Mouse (Mus musculus) midbrain, embryonic 13.5 days (tissue): ENCODE results near the gene Skap2. TPM values are rescaled to one million over a fixed set of nuclear protein-coding genes. Genes with fewer than 3 reads are reported as not detected.

ENCODE experiments used
- ATAC-seq: fragments of 200-750 bp; cut with Nextera tagmentation; 2 replicates; pipeline ENCODE4 v1.8.0; 2017; ENCODE audit warnings: mild to moderate bottlenecking, moderate TSS enrichment, moderate library complexity
- H3K27ac ChIP-seq: fragments of 300-500 bp; sonication (generic); 2 replicates; pipeline ENCODE4 v1.5.1; 2015; ENCODE audit warnings: inconsistent platforms, mild to moderate bottlenecking, moderate library complexity
- H3K27me3 ChIP-seq: fragments of 300-500 bp; sonication (generic); 2 replicates; pipeline ENCODE4 v1.6.1; 2015; ENCODE audit warnings: mild to moderate bottlenecking, inconsistent platforms
- H3K36me3 ChIP-seq: fragments of 300-500 bp; sonication (generic); 2 replicates; pipeline ENCODE4 v1.6.1; 2015; ENCODE audit warnings: mild to moderate bottlenecking, inconsistent platforms
- H3K4me1 ChIP-seq: fragments of 300-500 bp; sonication (generic); replicated peaks from 2 replicates; pipeline ENCODE4 v1.6.1; 2015; ENCODE audit warnings: inconsistent platforms
- H3K4me2 ChIP-seq: fragments of 300-500 bp; sonication (generic); replicated peaks from 2 replicates; pipeline ENCODE4 v1.6.1; 2015; ENCODE audit warnings: moderate library complexity, mild to moderate bottlenecking, inconsistent platforms
- H3K4me3 ChIP-seq: fragments of 300-500 bp; sonication (generic); replicated peaks from 2 replicates; pipeline ENCODE4 v1.5.1; 2015; ENCODE audit warnings: mild to moderate bottlenecking, inconsistent platforms
- H3K9ac ChIP-seq: fragments of 300-500 bp; sonication (generic); replicated peaks from 2 replicates; pipeline ENCODE4 v1.6.1; 2015; ENCODE audit warnings: mild to moderate bottlenecking, inconsistent platforms
- H3K9me3 ChIP-seq: fragments of 300-500 bp; sonication (generic); 2 replicates; pipeline ENCODE4 v1.6.1; 2016; ENCODE audit warnings: mild to moderate bottlenecking, inconsistent platforms
- WGBS: fragments of 180-500 bp; shearing (Covaris S2); methylation state at CpG from one replicate; pipeline ENCODE4 v1.1.7; 2015; 5-methylcytosine and 5-hydroxymethylcytosine counted together
- polyA plus RNA-seq: library from polyadenylated mRNA; unstranded; fragments of >200 nt; fragmentation: Nextera tagmentation; extraction: Ambion mirVana; gene quantifications from 2 replicates; pipeline ENCODE4 v1.2.1, GENCODE M21; 2015

The Skap2 gene
- polyA plus RNA-seq, 1 experiment from 2014 or later, result 5.3 TPM

GRCm38 (mm10) chr6:51881181-51881968 lies 131.0 kb downstream of the Skap2 start:
- WGBS, result 74% methylated on average over 13 of the region's 13 CpGs
- H3K4me2 ChIP-seq, result no peak overlapping the region

GRCm38 (mm10) chr6:51880778-51881177 lies 131.6 kb downstream of the Skap2 start:
- no peaks in the 10 kb centered on the region for H3K36me3 ChIP-seq
- H3K9me3 ChIP-seq, result no peaks in the 10 kb centered on the region
- peaks cover 39% of the 10 kb centered on the region for H3K27me3 ChIP-seq
- H3K4me2 ChIP-seq, result no peak overlapping the region
- H3K4me3 ChIP-seq, result no peak overlapping the region
- 62% methylated on average over 6 of the region's 6 CpGs for WGBS
- H3K4me1 ChIP-seq, result peaks cover 9% of the 10 kb centered on the region
- no peak for ATAC-seq
- no peak overlapping the region for H3K27ac ChIP-seq
- H3K9ac ChIP-seq, result no peak overlapping the region

More at GRCm38 (mm10) chr6:51881181-51881968, 131.0 kb downstream of the Skap2 start:
- H3K27ac ChIP-seq, result no peak overlapping the region
- no peak overlapping the region for H3K4me3 ChIP-seq
- no peaks in the 10 kb centered on the region for H3K36me3 ChIP-seq
- H3K27me3 ChIP-seq, result peaks cover 39% of the 10 kb centered on the region
- no peaks in the 10 kb centered on the region for H3K9me3 ChIP-seq
- ATAC-seq, result no peak
- H3K9ac ChIP-seq, result no peak overlapping the region
- peaks cover 9% of the 10 kb centered on the region for H3K4me1 ChIP-seq

GRCm38 (mm10) chr6:51878551-51878950 lies 133.8 kb downstream of the Skap2 start:
- WGBS, result 97% methylated on average over 2 of the region's 2 CpGs
- Histone ChIP-seq H3K4me2 (no peak overlapping the region), H3K9ac (no peak overlapping the region), H3K9me3 (no peaks in the 10 kb centered on the region), H3K27me3 (peaks cover 49% of the 10 kb centered on the region), H3K36me3 (no peaks in the 10 kb centered on the region), H3K27ac (no peak overlapping the region), H3K4me1 (peaks cover 9% of the 10 kb centered on the region), H3K4me3 (no peak overlapping the region)
- ATAC-seq, result no peak

GRCm38 (mm10) chr6:51876841-51877553 lies 135.4 kb downstream of the Skap2 start:
- WGBS, result 75% methylated on average over 13 of the region's 13 CpGs
- H3K9me3 ChIP-seq, result no peaks in the 10 kb centered on the region
- H3K36me3 ChIP-seq, result no peaks in the 10 kb centered on the region
- no peak overlapping the region for H3K4me2 ChIP-seq
- H3K9ac ChIP-seq, result no peak overlapping the region
- no peak overlapping the region for H3K4me3 ChIP-seq
- H3K4me1 ChIP-seq, result peaks cover 4% of the 10 kb centered on the region; the same call in 1 of the 2 replicates
- no peak overlapping the region for H3K27ac ChIP-seq
- no peak for ATAC-seq
- peaks cover 63% of the 10 kb centered on the region for H3K27me3 ChIP-seq

- WGBS, result 45% methylated on average over 6 of the region's 6 CpGs
- H3K4me1 ChIP-seq, result peaks cover 4% of the 10 kb centered on the region; the same call in 1 of the 2 replicates
- no peak overlapping the region for H3K4me2 ChIP-seq
- H3K27me3 ChIP-seq, result peaks cover 67% of the 10 kb centered on the region
- H3K36me3 ChIP-seq, result no peaks in the 10 kb centered on the region
- H3K4me3 ChIP-seq, result no peak overlapping the region
- H3K9ac ChIP-seq, result no peak overlapping the region
- no peak for ATAC-seq
- H3K9me3 ChIP-seq, result no peaks in the 10 kb centered on the region
- no peak overlapping the region for H3K27ac ChIP-seq
Measured at GRCm38 (mm10) chr6:51875884-51876626, 136.3 kb downstream of the Skap2 start.

- H3K27me3 ChIP-seq, result peaks cover 57% of the 10 kb centered on the region
- H3K9ac ChIP-seq, result no peak overlapping the region
- H3K4me1 ChIP-seq, result peaks cover 4% of the 10 kb centered on the region; the same call in 1 of the 2 replicates
- H3K9me3 ChIP-seq, result no peaks in the 10 kb centered on the region
- no peak overlapping the region for H3K27ac ChIP-seq
- H3K4me3 ChIP-seq, result no peak overlapping the region
- 74% methylated on average over 2 of the region's 2 CpGs for WGBS
- no peaks in the 10 kb centered on the region for H3K36me3 ChIP-seq
- ATAC-seq, result no peak
- H3K4me2 ChIP-seq, result no peak overlapping the region
Measured at GRCm38 (mm10) chr6:51874035-51874434, 138.3 kb downstream of the Skap2 start.

- Histone ChIP-seq H3K27ac (no peak overlapping the region), H3K9ac (no peak overlapping the region), H3K4me2 (no peak overlapping the region), H3K4me1 (no peaks in the 10 kb centered on the region), H3K9me3 (no peaks in the 10 kb centered on the region), H3K4me3 (no peak overlapping the region), H3K36me3 (no peaks in the 10 kb centered on the region), H3K27me3 (peaks cover 50% of the 10 kb centered on the region)
- 24% methylated on average over 1 of the region's 1 CpGs for WGBS
- no peak for ATAC-seq
Measured at GRCm38 (mm10) chr6:51871135-51871534, 141.2 kb downstream of the Skap2 start.

- Histone ChIP-seq H3K4me2 (no peak overlapping the region), H3K9ac (no peak overlapping the region), H3K4me1 (no peaks in the 10 kb centered on the region), H3K9me3 (no peaks in the 10 kb centered on the region), H3K4me3 (no peak overlapping the region), H3K36me3 (no peaks in the 10 kb centered on the region), H3K27ac (no peak overlapping the region), H3K27me3 (peaks cover 53% of the 10 kb centered on the region)
- 30% methylated on average over 1 of the region's 1 CpGs for WGBS
- ATAC-seq, result no peak
Measured at GRCm38 (mm10) chr6:51870294-51870693, 142.1 kb downstream of the Skap2 start.

- ATAC-seq, result no peak
- no peak overlapping the region for H3K27ac ChIP-seq
- H3K4me1 ChIP-seq, result no peaks in the 10 kb centered on the region
- H3K9me3 ChIP-seq, result no peaks in the 10 kb centered on the region
- H3K4me3 ChIP-seq, result no peak overlapping the region
- H3K4me2 ChIP-seq, result no peak overlapping the region
- H3K36me3 ChIP-seq, result no peaks in the 10 kb centered on the region
- no peak overlapping the region for H3K9ac ChIP-seq
- 83% methylated on average over 3 of the region's 3 CpGs for WGBS
- peaks cover 26% of the 10 kb centered on the region for H3K27me3 ChIP-seq
Measured at GRCm38 (mm10) chr6:51866596-51866995, 145.8 kb downstream of the Skap2 start.

GRCm38 (mm10) chr6:51863508-51863907 lies 148.8 kb downstream of the Skap2 start:
- WGBS, result 73% methylated on average over 4 of the region's 4 CpGs
- ATAC-seq, result no peak
- no peak overlapping the region for H3K27ac ChIP-seq

GRCm38 (mm10) chr6:51860300-51860699 lies 152.0 kb downstream of the Skap2 start:
- ATAC-seq, result no peak
- H3K9ac ChIP-seq, result no peak overlapping the region
- 36% methylated on average over 8 of the region's 8 CpGs for WGBS
- no peaks in the 10 kb centered on the region for H3K36me3 ChIP-seq
- H3K27me3 ChIP-seq, result peaks cover 9% of the 10 kb centered on the region; the same call in 1 of the 2 replicates
- H3K4me2 ChIP-seq, result no peak overlapping the region
- H3K4me3 ChIP-seq, result no peak overlapping the region
- no peak overlapping the region for H3K27ac ChIP-seq
- H3K4me1 ChIP-seq, result peaks cover 2% of the 10 kb centered on the region; the same call in 1 of the 2 replicates
- no peaks in the 10 kb centered on the region for H3K9me3 ChIP-seq

More at GRCm38 (mm10) chr6:51863508-51863907, 148.8 kb downstream of the Skap2 start:
- H3K9ac ChIP-seq, result no peak overlapping the region
- H3K36me3 ChIP-seq, result no peaks in the 10 kb centered on the region
- H3K9me3 ChIP-seq, result no peaks in the 10 kb centered on the region
- no peaks in the 10 kb centered on the region for H3K4me1 ChIP-seq
- no peak overlapping the region for H3K4me2 ChIP-seq
- H3K4me3 ChIP-seq, result no peak overlapping the region
- peaks cover 25% of the 10 kb centered on the region for H3K27me3 ChIP-seq

GRCm38 (mm10) chr6:51857821-51858220 lies 154.5 kb downstream of the Skap2 start:
- Histone ChIP-seq H3K9ac (no peak overlapping the region), H3K4me2 (no peak overlapping the region)
- under 1% methylated on average over 11 of the region's 11 CpGs for WGBS

More at GRCm38 (mm10) chr6:51857821-51858220, 154.5 kb downstream of the Skap2 start:
- Histone ChIP-seq H3K9me3 (no peaks in the 10 kb centered on the region), H3K36me3 (no peaks in the 10 kb centered on the region), H3K27ac (peak overlapping the region; percentile 60), H3K27me3 (peaks cover 12% of the 10 kb centered on the region; the same call in 1 of the 2 replicates), H3K4me1 (peaks cover 4% of the 10 kb centered on the region), H3K4me3 (no peak overlapping the region)
- ATAC-seq, result peak; percentile 97
